Mouse (Mus musculus) large intestine, adult 2 months (tissue): ENCODE measurements at regions not wholly inside any gene's neighbourhood (a gene's known extent, or its start where the extent isn't known, plus 50 kb on each side); places are given as distances from the start of the nearest gene placed in this dataset.

Source experiments
- DNase-seq: peaks from one replicate; pipeline ENCODE4 v3.0.0-alpha.2; 2012; ENCODE audit warnings: low read depth, low spot score
- WGBS: fragments of 180-500 bp; shearing (Covaris S2); methylation state at CpG from one replicate; pipeline ENCODE4 v1.1.7; 2018; 5-methylcytosine and 5-hydroxymethylcytosine counted together

DNA sequence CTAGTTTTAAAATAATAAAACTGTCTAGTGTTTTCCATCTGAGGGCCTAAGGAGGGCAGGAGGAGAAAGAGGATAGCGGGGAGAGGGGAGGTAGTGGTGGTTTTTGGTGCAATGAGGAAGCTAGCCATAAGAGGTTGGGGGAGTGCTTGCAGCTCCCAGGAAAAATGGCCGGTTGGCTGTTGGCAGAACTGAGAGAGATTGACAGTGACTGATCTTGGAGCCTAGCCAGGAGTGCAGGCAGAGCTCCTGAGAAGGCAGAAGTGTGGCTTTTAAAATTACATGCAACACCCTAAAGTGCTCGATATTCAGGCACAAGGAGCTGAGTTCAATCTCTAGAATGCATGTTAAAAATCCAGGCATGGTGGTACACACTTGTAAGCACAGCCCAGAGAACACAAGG, 938.3 kb upstream of the 2610301B20Rik start:
- DNase-seq, result no peak
- WGBS, result 23% methylated on average over 3 of the region's 3 CpGs

DNA sequence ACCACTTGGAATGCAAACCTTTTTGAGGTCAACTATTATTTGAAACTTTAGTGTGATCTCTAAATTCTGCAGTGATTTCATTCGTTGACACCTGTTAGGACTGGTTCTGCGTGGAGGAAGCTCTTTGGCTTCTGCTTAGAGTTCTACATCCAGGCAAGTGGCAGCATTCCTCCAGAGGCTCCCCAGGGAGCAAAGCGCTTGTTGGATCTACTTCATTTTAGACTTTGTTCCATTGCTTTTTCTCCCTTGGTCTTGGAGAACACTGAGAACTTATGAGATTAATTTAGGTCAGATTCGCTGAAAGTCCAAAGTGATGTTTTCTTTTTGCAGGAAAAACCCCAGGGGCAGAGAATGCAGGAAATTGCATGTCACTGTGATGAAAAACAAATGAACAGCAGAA, 922.9 kb upstream of the 2610301B20Rik start:
- WGBS, result 77% methylated on average over 4 of the region's 4 CpGs

DNA sequence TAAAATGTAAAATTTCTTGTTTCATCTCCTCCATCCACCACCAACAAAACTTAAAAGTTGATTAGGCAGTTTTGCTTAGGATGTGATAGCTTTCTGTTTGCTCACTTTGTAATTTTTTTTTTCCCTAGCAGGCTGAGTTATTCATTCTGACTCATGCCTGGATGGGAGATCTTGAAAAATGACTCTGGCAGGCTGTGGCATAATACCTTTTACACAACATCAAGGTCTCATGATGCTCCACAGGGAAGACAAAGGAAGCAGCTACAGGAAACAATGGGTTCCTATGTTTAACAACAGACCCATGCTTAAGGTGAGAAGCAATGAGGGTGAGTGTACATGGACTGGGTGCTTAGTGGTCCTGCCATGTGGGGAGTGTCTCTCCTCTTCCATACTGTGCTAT, 899.7 kb upstream of the 2610301B20Rik start:
- no peak for DNase-seq

More for the DNA sequence above, 922.9 kb upstream of the 2610301B20Rik start:
- no peak for DNase-seq

DNA sequence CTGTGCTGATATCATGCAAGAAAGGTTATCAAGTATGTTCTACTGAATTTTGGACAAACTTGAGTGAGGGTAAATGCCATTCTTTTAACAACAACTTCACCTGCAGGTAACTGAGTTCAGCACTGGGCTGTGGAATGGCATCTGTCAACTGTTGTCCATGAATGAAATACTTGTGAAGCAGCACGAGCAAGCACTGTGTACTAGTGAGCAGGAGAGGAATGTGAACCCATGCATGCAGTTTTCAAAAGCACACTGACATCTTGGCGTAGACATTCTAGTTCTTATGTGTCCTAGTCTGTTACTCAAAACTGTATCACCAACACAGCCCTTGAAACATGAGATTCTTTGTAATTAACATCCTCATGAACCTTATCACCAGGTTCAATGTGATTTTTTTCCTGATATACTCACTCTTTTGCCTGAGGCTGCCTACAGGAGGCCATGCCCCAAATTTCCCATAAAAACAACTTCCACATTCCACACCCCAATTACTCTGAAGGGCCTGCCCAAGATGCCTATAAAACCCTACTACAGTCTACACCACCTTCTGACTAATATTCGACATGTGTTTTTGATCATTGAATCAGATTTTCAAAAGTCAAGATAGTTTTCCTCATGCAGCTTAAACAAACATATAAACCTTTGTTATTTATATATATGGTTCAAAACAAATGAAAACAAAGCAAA, 892.8 kb upstream of the 2610301B20Rik start:
- WGBS, result 67% methylated on average over 3 of the region's 3 CpGs
- no peak for DNase-seq

DNA sequence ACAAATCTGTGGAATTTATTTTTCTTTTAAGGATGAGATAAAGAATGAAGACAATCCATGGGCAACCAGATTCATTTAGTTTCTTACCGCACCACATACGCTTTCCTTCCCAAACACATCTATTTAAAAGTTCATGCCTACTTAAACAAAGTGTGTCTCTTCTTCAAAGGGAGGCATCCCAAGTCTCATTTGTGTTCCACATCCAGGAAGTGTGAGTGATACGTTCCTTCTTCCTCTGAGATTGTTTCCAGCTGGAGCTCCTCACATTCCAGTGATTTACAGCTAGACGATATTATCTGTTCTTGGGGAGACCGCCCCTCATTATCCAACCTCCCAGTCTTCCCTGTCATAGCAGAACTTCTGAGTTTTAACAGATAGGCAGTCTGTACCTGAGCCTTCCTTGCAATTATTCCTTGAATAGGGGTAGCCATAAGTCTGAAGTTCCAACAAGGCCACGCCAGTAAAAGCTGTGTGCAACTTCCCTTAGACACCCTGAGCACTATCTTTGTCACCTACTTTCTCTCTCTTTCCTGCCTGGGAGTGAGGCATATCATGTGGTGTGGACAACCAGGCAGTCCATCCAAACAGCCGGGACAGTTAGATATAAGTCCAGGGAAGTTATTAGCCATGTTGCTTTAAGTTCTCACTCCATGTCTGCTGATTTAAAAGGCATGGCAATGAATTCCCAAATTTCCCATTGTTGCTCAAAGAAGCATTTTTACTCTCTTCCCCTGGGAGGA, 891.3 kb upstream of the 2610301B20Rik start:
- no peak for DNase-seq
- 67% methylated on average over 7 of the region's 7 CpGs for WGBS

DNA sequence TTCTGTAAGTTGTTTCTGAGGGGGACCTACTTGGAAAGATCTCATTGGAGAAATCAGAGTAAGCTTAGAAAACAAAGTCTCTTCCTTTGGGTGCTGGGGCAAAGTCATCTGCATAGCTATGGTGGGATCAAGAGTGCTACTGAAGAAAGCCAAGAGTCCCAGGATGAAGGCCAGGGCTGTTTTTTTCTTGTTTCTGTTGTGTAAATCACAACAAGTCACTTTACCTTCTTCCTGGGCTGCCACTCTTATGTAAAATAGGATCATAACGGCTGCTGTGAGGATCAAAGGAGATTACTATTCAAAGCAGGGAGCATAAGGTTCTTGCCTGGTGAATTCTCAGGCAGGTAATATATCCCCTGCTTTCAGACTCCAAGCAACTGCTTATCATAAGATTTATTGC, 880.4 kb upstream of the 2610301B20Rik start:
- WGBS, result 38% methylated on average over 1 of the region's 1 CpGs

DNA sequence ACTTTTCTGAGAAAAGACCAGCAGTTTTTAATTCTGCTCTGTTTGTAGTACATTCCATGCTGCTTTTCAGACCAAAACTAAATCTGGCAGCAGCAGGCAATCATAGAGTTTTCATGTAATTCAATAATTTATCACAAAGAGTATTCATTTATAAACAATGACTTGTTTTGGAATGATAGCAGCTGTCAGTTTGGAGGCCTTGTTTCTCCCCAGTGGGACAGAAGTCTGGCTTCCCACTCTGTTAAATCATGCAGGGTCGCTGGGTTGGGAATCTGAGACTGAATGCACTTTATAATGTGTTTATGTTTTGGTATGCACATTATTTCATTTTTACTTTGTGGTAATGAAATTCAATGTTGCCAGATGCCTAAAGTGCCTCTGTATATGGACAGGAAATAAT, 879.8 kb upstream of the 2610301B20Rik start:
- WGBS, result 45% methylated on average over 1 of the region's 1 CpGs
- no peak for DNase-seq

More for the DNA sequence above, 880.4 kb upstream of the 2610301B20Rik start:
- DNase-seq, result no peak

DNA sequence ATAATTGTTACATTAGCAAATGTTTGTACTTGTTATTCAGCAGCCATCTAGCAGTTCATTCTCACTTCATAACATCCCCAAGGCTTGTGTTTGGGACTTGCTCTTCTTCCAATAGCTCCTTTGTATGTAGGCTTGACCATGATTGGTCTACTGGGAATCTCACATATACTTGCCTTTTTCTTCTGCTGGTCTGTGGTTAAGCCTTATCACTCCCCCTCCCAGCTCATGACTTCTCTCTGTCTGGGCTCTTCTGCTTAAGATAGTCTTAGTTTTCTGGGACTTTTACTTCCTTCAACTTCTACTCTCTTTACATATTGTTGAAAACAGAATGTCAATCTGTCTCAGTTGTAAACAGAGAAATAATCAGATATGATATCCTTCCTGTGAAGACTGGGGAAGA, 844.0 kb upstream of the 2610301B20Rik start:
- no peak for DNase-seq

DNA sequence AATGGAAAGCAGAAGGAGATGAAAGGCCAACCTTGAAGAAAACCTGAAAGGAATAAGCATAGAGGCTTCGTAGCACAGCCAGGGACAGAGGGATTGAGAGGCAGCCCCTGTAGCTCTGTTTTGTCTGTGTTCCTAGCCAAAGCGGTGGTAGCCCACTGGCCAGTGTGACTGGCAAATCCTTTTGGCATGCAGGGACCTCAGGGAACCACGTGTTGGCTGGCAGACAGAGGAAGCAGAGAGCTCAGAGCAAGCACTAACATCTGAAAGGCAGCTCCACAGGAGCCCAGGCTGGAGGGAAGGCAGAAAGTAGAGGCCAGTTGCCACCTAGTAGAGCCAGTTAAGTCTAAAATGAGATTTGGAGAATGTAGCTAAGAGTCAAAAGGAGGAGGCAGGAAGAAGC, 842.5 kb upstream of the 2610301B20Rik start:
- no peak for DNase-seq
- WGBS, result 52% methylated on average over 3 of the region's 3 CpGs

DNA sequence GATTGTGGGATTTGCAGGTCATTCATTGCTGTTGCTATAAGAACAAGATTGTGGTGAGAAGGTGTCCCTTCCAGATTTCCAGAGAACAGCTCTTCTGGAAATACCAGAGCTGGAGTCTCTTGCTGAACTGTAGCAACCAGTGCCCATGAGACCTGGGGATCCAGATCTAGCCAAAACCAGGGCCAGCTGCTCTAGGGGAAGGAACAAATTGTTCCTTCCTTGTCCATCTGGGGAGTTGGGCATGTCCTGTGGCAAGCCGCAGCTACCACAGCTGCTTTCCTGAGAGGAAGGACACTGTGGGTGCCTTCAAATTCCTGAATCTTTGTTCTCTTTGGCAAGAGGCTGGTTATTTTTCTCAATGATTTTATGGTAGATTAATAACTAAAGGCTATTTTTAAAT, 839.0 kb upstream of the 2610301B20Rik start:
- WGBS, result 83% methylated on average over 1 of the region's 1 CpGs
- DNase-seq, result no peak

DNA sequence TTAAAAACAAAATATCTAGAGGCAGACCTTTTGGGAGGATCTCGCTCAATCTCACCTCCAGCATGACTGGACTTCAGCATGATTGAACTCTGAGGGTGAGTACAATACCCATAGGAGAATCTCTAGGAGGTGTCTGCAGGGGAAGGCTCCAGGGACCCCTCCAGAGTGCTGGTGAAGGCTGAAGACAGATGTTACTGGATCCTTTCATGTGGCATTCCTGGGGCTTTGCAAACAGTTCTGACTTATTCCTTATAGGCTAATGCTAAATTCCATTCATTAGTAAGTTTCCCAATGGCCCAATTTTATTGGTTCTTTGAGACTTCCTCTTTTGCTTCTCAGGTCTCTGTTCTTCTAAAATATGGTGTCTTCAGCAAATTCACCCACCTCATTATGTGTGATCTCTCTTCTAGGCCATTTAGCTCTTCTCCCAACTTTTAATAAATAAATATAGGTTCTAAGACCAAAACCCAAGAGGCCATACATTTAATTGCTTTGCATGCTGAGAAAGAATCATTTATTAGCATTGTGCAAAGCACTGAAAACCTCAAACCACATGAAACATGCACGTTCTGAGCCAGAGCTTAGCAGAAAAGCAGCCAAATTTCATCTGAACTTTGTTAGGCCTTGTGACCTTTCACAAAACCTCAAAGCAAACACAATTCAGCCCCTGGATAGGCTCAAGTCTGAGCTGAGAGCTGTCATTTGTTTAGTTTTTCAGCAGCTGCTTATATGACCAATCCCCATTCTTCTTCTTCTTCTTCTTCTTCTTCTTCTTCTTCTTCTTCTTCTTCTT, 832.8 kb upstream of the 2610301B20Rik start:
- DNase-seq, result no peak
- 53% methylated on average over 2 of the region's 2 CpGs for WGBS

DNA sequence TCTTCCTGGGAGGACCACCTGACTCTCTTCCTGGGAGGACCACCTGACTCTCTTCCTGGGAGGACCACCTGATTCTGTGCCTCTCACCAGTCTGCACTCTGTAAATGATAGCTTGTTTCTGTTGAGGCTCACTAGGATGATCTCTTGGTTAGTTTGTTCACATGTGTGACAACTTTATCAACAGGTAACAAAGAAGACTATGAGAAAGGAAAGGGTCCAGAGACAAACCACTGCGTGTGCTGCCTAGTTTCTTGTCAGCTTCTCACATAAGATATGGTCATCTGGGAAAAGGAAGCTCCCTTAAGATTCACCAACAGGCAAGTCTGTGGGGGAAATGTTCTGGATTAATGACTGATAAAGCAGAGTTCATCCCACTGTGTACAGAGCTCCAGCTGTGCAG, 825.5 kb upstream of the 2610301B20Rik start:
- 81% methylated on average over 1 of the region's 1 CpGs for WGBS
- no peak for DNase-seq

DNA sequence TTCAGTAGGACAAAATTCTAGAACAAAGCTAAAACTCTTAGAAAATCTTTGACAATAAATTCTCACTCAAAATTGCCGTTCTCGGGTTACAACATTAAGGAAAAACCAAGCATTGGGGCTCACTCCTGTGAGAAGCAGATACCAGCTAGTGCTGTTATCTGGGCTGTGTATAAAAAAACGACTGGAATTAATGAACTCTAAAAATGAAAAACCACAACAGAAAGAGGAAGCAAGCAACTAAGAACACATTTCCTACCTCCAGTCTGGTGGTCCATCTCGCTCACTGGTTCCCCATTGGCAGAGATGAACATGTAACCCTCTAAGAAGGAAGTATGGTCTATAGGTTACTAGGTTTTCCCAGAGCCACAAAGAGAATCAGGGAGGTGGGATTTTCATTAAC, 824.9 kb upstream of the 2610301B20Rik start:
- no peak for DNase-seq
- WGBS, result 49% methylated on average over 4 of the region's 4 CpGs

DNA sequence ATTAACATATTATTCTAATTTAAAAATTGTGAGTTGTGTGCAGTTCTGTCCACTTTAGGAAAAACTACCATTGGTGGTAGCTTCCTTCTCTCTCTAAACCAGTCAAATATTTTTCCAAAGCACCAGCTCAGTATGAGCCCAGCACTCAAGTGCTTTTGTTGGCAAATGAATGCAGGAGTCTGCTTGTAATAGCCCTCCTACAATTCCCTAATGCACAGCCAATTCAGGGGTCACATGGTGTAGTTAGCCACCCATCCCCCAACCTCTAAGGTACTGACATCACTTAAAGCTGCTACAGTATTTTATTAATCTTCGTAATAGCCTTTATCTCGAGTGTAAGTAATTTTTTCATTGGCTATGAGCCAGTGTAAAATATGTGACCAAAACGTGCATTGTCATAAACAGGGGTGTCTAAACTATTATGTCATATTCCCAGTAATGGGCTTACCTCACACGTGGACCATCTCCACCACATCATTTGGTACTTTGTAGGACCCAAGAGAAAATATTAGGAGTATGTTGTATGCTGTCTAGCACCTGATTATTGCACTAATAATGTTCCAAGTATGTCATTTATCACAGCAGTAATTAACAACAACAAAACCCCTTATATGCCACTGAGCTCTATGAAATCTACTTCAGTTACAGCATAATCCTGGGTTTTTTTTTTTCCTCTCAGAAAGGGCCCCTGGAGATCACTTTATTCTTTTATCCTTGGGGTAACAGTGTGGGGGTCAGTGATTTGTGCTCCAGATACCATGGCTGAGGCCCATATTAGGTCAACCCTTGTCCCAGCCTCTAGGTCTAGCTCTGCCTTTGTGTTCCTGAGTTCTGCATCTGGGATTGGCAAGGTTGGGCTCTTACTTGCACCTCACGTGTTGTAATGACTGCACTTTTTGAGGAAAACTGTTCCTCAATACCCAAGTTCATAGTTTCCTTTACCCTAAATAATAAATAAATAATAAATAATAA, 822.7 kb upstream of the 2610301B20Rik start:
- WGBS, result 53% methylated on average over 5 of the region's 5 CpGs
- no peak for DNase-seq

DNA sequence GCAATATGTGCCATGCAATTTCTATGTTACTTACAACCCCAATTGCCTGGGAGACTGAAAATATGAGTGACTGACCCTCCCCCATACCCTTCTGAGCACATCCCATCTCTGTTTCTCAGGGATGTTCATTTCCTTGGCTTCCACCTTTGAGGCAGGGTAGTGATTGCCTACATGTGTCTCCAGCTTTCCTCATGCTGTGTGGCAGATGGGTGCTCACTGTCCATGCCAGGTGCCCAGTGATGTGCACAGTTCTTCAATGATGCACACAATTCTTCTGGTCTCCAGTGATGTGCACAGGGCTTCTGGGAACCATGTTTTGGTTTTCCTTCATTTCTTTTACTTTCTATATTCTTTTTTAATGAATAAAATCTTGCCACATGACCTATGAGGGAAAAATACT, 821.4 kb upstream of the 2610301B20Rik start:
- no peak for DNase-seq

DNA sequence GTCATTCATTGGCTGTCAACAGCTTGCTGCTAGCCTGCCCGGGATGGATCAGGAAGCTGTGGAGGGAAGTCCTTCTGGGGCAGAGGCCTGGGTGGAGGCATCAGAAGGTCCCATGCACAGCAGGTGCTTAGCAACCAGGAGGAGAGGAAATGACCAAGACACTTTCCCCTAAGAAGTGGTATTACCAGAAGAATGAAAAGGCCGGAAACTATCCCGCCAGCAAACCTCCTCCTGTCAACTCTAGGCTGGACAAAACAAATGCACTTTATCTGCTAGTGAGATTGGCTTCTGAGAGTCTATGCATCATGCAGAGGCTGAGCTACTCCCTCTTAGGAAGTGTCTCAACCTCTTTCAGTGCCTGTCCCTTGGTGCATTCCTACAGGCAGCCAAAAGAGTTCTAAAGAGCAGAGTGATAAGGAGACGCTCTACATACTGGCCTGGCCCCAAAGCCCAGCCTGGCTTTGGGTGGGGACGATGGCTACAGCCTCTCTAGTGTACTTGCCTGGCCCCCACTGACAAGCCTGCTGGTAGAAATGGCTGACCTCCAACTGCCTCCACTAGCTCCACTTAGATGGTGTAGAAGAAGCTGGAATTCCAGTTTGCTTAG, 801.7 kb upstream of the 2610301B20Rik start:
- WGBS, result 71% methylated on average over 5 of the region's 5 CpGs
- no peak for DNase-seq

DNA sequence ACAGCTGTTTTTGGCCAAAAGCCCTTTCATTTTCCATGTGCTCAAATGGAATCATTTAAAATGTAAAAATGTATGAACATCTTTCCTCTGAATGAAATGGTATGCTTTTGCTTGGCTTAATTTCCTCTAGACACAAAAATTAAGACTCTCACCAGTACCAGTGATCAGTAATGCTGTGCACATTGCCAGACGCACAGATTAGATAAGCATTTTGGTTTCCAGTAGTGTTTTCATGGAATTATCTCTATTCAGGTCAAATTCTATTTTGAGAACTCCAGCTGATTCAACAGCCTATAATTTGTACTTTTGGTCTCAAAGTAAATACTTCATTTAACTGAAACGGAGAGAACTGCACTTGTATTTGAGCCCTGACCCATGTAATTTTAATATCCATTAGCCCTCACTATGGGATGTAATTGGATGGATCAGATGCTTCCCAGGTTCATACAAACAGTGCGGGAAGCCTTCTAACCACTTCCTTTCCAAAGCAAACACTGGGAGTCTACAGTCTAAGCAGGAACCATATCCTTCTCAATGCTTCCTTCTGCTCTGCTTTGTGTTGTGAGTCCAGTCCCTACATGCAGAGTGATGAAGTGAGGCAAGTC, 794.6 kb upstream of the 2610301B20Rik start:
- WGBS, result 63% methylated on average over 3 of the region's 3 CpGs
- DNase-seq, result no peak

DNA sequence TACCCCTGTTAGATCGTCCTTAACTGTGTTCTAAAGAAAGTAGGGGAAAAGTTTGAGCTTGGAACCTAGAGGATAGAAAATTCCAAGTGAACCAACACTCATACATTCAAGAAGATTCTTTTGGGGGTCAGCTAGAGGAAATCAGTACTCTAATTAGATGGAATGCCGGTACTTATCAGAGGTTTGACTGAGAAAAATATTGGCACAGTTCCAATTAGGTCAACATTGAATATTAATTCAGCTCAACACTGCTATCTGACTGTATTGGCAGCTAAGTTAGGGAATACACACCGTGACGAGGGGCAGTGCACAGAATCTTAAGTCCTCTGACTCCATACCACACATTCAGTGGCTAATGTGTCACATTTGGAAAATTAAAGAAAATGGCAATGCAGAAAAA, 759.5 kb upstream of the 2610301B20Rik start:
- no peak for DNase-seq
- 66% methylated on average over 4 of the region's 4 CpGs for WGBS

DNA sequence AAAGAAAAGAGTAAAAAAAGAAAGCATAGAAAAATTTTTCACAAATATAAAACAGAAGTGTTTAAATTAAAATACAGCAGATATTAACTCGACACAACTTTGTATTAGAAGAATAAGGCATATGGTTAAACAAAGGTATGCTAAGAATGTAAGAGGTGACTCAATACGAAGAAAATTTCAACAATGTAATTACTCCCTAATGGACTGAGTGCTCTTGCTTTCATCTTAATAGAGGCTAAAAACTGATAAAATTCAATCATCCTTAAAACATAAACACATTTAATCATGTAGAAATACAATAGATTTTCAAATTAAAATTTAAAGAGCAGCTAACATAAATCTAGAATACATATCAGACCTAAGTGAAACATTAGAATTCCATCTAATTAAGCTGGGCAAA, 756.3 kb upstream of the 2610301B20Rik start:
- DNase-seq, result no peak
- 65% methylated on average over 2 of the region's 2 CpGs for WGBS
